Mouse (Mus musculus) heart, embryonic 12.5 days (tissue): ENCODE measurements at regions not wholly inside any gene's neighbourhood (a gene's known extent, or its start where the extent isn't known, plus 50 kb on each side); places are given as distances from the start of the nearest gene placed in this dataset.

Experiments used
- ATAC-seq: fragments of 200-750 bp; cut with Nextera tagmentation; 2 replicates; pipeline ENCODE4 v1.8.0; 2017; ENCODE audit warnings: moderate TSS enrichment, moderate library complexity; ENCODE audit not compliant: insufficient number of reproducible peaks, low FRiP score
- H3K27ac ChIP-seq: fragments of 300-500 bp; sonication (generic); 2 replicates; pipeline ENCODE4 v1.5.1; 2016; ENCODE audit warnings: mild to moderate bottlenecking, moderate library complexity; ENCODE audit not compliant: poor library complexity, severe bottlenecking
- H3K27me3 ChIP-seq: fragments of 300-500 bp; sonication (generic); replicated peaks from 2 replicates; pipeline ENCODE4 v1.6.1; 2016; ENCODE audit warnings: mild to moderate bottlenecking, moderate library complexity
- H3K36me3 ChIP-seq: fragments of 300-500 bp; sonication (generic); 2 replicates; pipeline ENCODE4 v1.6.1; 2016; ENCODE audit warnings: mild to moderate bottlenecking, moderate library complexity
- H3K4me1 ChIP-seq: fragments of 300-500 bp; sonication (generic); replicated peaks from 2 replicates; pipeline ENCODE4 v1.6.1; 2016; ENCODE audit warnings: mild to moderate bottlenecking
- H3K4me2 ChIP-seq: fragments of 300-500 bp; sonication (generic); 2 replicates; pipeline ENCODE4 v1.6.1; 2016; ENCODE audit warnings: mild to moderate bottlenecking, moderate library complexity
- H3K4me3 ChIP-seq: fragments of 300-500 bp; sonication (generic); 2 replicates; pipeline ENCODE4 v1.5.1; 2016; ENCODE audit warnings: mild to moderate bottlenecking
- H3K9ac ChIP-seq: fragments of 300-500 bp; sonication (generic); 2 replicates; pipeline ENCODE4 v1.6.1; 2016; ENCODE audit warnings: mild to moderate bottlenecking, moderate library complexity
- H3K9me3 ChIP-seq: fragments of 300-500 bp; sonication (generic); replicated peaks from 2 replicates; pipeline ENCODE4 v1.6.1; 2016; ENCODE audit warnings: mild to moderate bottlenecking, moderate library complexity
- WGBS: fragments of 180-500 bp; shearing (Covaris S2); methylation state at CpG from one replicate; pipeline ENCODE4 v1.1.7; 2016; 5-methylcytosine and 5-hydroxymethylcytosine counted together

DNA sequence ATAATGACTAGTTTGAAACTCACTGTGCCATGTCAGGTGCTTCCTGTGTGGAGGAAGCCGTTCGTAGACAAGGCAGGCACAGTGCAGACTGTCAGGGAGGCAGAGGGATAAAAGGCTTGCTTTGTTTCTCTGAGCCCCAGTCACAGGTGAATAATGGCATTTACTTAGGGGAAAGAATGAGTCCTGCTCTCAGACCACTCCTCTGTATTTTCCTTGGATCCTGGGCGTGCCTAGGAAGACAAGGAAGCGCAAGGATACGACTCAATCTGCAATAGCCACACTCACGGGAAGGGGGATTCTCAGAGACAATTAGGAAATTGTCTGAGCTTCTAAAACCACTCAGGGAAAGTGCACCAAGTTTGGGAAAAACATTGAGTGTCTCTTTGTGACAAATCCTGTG lies 504.1 kb downstream of the Sox2 start:
- Histone ChIP-seq H3K4me3 (no peak overlapping the region), H3K36me3 (no peaks in the 10 kb centered on the region), H3K27ac (no peak overlapping the region), H3K27me3 (no peaks in the 10 kb centered on the region), H3K9ac (no peak overlapping the region), H3K4me2 (no peak overlapping the region), H3K4me1 (no peaks in the 10 kb centered on the region), H3K9me3 (no peaks in the 10 kb centered on the region)
- WGBS = 57% methylated on average over 6 of the region's 6 CpGs
- ATAC-seq = no peak

DNA sequence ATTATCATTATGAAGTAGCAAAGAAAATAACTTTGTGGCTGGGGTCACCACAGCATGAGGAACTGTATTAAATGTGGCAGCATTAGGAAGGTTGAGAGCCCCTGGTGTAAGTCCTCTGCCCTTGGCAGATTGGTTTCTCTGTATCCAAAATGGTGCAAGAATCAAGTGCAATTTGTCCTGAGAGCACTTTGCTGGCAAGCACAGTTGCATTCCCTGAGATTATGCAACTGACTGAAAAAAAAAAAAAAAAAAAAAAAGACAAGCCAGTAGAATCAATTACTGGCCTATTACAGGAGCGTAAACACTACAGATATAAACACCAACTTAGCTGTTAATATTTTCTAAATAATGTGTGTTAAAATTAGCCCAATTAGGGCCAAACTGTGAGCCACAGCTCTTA lies 518.5 kb downstream of the Sox2 start:
- Histone ChIP-seq H3K9me3 (no peaks in the 10 kb centered on the region), H3K27ac (no peak overlapping the region), H3K4me1 (no peaks in the 10 kb centered on the region), H3K4me2 (no peak overlapping the region), H3K27me3 (no peaks in the 10 kb centered on the region), H3K9ac (no peak overlapping the region), H3K36me3 (no peaks in the 10 kb centered on the region), H3K4me3 (no peak overlapping the region)
- 97% methylated on average over 1 of the region's 1 CpGs for WGBS
- ATAC-seq = no peak

DNA sequence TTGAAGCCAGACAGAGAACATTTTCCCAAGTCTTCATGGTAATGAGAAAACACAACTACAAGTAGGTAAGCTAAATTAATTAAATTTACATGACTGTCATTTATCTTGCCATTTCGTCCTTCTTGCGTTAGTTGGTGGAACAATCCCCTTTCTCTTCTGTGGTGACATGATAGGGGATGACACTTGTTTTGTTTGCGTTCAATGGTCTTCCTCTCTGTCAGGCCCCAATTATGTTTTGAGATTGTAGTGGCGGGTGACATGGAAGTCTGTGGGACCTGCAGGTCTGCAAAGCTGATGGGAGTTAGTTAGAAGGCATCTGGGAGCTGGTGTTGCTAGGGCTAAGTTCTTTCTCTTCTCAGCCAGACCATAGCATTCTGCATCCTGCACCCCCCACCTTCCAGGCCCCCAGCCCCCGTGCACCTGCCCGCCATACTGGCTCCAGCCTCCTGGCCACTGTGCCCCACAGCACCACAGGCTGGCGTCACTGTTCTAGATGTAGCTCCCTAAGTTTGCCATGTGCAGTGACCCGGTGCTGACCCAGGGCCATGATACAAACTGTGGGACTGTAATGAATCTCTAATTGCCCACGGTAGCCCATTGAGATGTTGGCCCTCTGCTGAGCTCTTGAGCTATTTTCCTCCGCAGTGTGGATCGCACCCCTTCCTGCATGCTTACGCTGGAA lies 528.7 kb downstream of the Sox2 start:
- no peak overlapping the region for H3K9ac ChIP-seq
- no peaks in the 10 kb centered on the region for H3K27me3 ChIP-seq
- no peaks in the 10 kb centered on the region for H3K36me3 ChIP-seq
- 82% methylated on average over 12 of the region's 12 CpGs for WGBS
- no peak overlapping the region for H3K27ac ChIP-seq
- no peaks in the 10 kb centered on the region for H3K4me1 ChIP-seq
- no peak overlapping the region for H3K4me3 ChIP-seq
- ATAC-seq = no peak
- H3K9me3 ChIP-seq = 0 out of 2 replicates have a peak, but pooled peaks cover 4% of the 10 kb centered on the region
- H3K4me2 ChIP-seq = no peak overlapping the region

DNA sequence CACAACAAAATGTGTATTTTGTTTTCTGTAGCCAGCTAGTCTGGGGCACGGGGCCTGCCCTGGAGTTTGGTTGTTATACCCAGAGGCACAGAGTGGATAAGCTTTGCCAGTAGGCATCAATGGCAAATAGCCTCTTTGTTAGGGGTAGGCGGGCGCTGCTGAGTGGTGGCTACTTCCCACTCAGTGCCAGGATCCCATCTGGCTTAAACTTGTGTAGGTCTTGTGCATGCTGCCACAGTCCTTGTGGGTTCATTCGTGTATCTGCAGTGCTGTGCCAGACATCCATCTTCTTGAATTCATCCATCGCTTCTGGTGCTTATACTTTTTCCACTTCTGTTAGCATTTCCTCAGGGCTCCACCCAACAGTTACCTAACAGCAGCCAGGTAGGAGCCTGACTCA lies 545.4 kb upstream of the Atp11b start:
- no peak overlapping the region for H3K9ac ChIP-seq
- no peak overlapping the region for H3K4me3 ChIP-seq
- no peaks in the 10 kb centered on the region for H3K36me3 ChIP-seq
- H3K4me2 ChIP-seq = no peak overlapping the region
- no peaks in the 10 kb centered on the region for H3K9me3 ChIP-seq
- 83% methylated on average over 5 of the region's 5 CpGs for WGBS
- no peaks in the 10 kb centered on the region for H3K27me3 ChIP-seq
- ATAC-seq = no peak
- no peak overlapping the region for H3K27ac ChIP-seq
- no peaks in the 10 kb centered on the region for H3K4me1 ChIP-seq

DNA sequence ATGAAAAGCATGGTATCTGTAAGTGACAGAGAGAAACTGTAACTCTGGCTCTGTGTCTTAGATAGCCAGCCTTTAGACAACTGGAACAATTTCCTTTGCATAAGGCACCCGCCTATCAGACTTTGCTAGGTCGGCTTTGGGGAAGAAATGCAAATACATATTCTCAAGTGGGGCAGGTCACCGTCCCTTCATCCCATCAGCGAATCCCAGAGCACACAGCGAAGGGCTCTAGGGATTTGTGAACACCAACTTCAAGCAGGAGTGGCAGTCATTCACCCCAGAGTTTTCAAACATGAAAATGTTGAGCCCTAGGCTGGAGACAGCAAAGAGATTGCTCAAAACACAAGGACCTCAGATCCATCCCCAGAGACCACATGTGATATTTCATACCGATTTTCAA lies 534.5 kb upstream of the Atp11b start:
- no peak overlapping the region for H3K4me2 ChIP-seq
- 76% methylated on average over 6 of the region's 6 CpGs for WGBS
- H3K4me1 ChIP-seq = no peaks in the 10 kb centered on the region
- no peak overlapping the region for H3K9ac ChIP-seq
- no peak for ATAC-seq
- H3K27me3 ChIP-seq = no peaks in the 10 kb centered on the region
- no peak overlapping the region for H3K4me3 ChIP-seq
- H3K27ac ChIP-seq = no peak overlapping the region
- H3K36me3 ChIP-seq = no peaks in the 10 kb centered on the region
- no peaks in the 10 kb centered on the region for H3K9me3 ChIP-seq

DNA sequence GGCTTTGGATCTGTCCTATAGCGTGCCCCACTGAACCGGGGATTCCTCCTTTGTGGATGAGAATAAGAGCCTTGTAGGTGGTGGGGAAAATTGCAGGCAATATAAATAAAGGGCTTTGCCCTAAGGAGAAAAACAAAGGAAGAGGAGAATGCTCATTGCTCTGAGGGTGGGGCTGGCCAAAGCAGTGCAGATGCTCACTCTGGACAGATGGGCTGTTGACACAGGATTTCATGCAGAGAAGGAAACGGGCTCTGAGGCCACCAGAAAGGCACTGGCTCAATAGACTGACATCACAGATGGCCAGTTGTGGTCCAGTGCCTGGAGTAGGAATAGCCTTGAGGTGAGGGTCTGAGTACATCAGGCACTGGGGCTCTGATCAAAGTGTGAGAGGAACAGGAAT lies 532.7 kb upstream of the Atp11b start:
- WGBS = 70% methylated on average over 3 of the region's 3 CpGs
- H3K9me3 ChIP-seq = peaks cover 3% of the 10 kb centered on the region; the same call in 1 of the 2 replicates
- no peak for ATAC-seq

DNA sequence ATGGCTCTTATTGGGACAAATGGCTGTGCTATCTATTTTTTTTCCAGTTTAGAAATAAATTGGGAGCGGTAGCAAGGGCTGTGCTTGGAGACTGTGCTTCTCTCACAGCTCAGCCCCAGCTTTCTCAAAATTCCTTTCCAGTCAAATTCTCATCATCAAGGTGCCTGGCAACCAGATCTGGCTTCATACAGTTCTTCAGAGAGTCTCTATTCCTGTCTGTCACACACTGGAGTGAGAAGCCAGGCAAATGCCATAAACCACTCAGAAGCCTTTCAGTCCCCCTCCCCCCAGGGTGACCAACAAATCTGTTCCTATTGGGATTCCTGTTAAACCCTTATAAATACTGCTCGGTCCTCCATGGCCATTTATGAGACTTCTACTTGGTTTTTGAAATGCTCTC lies 531.7 kb upstream of the Atp11b start:
- Histone ChIP-seq H3K27me3 (no peaks in the 10 kb centered on the region), H3K4me1 (no peaks in the 10 kb centered on the region), H3K4me3 (no peak overlapping the region), H3K9ac (no peak overlapping the region), H3K27ac (no peak overlapping the region), H3K9me3 (peaks cover 3% of the 10 kb centered on the region; the same call in 1 of the 2 replicates), H3K4me2 (no peak overlapping the region), H3K36me3 (no peaks in the 10 kb centered on the region)
- WGBS = 61% methylated on average over 2 of the region's 2 CpGs
- no peak for ATAC-seq

More for the DNA sequence above, 532.7 kb upstream of the Atp11b start:
- Histone ChIP-seq H3K27ac (no peak overlapping the region), H3K9ac (no peak overlapping the region), H3K4me3 (no peak overlapping the region), H3K36me3 (no peaks in the 10 kb centered on the region), H3K4me2 (no peak overlapping the region), H3K27me3 (no peaks in the 10 kb centered on the region), H3K4me1 (no peaks in the 10 kb centered on the region)

DNA sequence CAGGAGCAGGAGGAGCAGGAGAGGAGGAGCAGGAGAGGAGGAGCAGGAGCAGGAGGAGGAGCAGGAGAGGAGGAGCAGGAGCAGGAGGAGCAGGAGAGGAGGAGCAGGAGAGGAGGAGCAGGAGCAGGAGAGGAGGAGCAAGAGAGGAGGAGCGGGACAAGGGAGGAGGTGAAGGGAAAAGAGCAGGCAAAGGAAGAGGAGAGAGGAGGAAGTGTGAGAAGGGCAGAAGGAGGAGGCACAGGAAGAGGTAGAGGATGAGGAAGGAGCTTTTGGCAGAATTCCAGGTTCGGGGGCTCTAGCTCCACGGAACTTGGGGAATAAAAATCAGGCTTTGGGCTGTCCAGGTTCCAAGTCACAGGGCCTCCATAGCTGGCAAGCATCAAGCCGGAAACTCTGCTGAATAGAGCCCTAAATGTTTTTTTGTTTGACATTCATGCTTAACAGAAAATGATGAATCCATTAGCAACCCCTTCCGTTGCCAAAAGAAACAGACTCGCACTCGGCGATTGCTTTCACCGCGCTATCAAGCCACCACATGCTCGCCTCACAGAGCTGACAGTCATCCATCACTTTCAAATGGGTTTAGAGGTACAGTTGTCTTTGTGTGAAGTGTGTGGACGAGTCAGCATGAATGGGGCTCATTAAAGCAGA lies 528.7 kb upstream of the Atp11b start:
- Histone ChIP-seq H3K9ac (no peak overlapping the region), H3K9me3 (peaks cover 3% of the 10 kb centered on the region; the same call in 1 of the 2 replicates), H3K27me3 (no peaks in the 10 kb centered on the region), H3K27ac (peak overlapping the region; percentile 60), H3K4me2 (peak overlapping the region; percentile 41), H3K4me3 (0 out of 2 replicates have a peak overlapping the region, but pooled peaks have one; percentile 12), H3K36me3 (no peaks in the 10 kb centered on the region), H3K4me1 (no peaks in the 10 kb centered on the region)
- ATAC-seq = peak; percentile 55; the same call in 1 of the 2 replicates
- WGBS = 24% methylated on average over 12 of the region's 12 CpGs

DNA sequence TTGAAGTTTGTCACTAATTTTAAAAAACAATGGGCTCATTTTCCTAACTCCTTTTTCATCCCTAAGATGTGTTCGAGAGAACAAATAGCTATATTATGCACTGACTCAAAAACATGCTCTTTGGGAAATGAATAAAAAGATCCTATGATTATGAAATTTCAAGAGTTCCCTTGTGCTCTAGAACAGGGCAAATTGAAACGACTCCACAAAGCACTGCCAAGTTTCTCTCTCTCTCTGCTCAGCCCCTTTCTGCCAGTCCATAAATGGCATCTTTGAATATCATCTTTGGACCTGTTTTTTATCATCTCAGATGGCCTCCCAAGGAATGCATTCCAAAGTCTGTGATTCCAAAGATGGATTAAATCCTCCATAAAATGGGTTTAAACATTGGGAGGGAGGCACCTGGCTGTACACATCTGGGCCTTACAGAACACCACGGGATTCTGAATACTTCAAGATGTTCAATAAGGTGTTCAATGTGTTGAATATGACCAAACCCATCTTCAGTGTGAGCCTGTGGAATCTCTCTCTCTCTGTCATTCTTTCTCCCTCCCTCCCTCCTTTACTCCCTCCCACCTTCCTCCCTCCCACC lies 528.0 kb upstream of the Atp11b start:
- H3K9ac ChIP-seq = no peak overlapping the region
- H3K27ac ChIP-seq = no peak overlapping the region
- peaks cover 3% of the 10 kb centered on the region; the same call in 1 of the 2 replicates for H3K9me3 ChIP-seq
- H3K36me3 ChIP-seq = no peaks in the 10 kb centered on the region
- WGBS = 64% methylated on average over 3 of the region's 3 CpGs
- H3K4me1 ChIP-seq = no peaks in the 10 kb centered on the region
- no peak overlapping the region for H3K4me2 ChIP-seq
- H3K27me3 ChIP-seq = no peaks in the 10 kb centered on the region
- no peak for ATAC-seq
- no peak overlapping the region for H3K4me3 ChIP-seq

DNA sequence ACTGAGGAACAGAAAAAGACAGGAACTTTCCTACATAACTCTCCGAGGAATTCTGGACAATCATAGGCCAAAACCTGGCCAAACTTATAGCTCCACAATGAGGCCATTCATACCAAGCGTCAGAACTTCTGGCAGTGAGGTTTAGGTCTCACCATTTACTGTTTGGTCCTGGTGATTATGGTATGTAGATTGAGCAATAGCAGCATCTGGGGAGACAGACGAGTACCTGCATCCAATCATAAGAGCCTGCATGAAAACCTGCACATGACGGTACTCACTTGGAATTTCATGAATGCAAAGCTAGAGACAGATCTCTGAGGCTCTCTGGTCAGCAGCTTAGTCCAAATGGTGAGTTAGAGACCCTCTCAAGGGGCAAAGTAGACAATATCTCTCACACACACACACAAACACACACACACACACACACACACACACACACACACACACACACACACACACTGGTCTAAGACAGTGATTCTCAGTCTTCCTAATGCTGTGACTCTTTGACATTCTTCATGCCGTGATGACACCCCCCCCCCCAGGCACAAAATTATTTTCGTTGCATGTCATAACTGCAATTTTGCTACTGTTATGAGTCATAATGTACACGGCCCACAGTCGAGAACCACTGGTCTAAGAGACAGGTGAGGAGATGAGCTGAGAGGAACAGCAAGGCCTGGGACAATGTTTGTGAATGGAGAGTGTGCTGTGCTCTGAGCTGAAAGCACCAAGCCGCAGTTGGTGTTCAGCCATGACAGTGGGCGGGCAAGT lies 522.6 kb upstream of the Atp11b start:
- H3K4me1 ChIP-seq = peaks cover 4% of the 10 kb centered on the region; the same call in 1 of the 2 replicates
- no peaks in the 10 kb centered on the region for H3K27me3 ChIP-seq
- no peak overlapping the region for H3K27ac ChIP-seq
- no peaks in the 10 kb centered on the region for H3K36me3 ChIP-seq
- no peaks in the 10 kb centered on the region for H3K9me3 ChIP-seq
- no peak overlapping the region for H3K4me3 ChIP-seq
- no peak for ATAC-seq
- no peak overlapping the region for H3K4me2 ChIP-seq
- 67% methylated on average over 10 of the region's 10 CpGs for WGBS
- H3K9ac ChIP-seq = no peak overlapping the region

DNA sequence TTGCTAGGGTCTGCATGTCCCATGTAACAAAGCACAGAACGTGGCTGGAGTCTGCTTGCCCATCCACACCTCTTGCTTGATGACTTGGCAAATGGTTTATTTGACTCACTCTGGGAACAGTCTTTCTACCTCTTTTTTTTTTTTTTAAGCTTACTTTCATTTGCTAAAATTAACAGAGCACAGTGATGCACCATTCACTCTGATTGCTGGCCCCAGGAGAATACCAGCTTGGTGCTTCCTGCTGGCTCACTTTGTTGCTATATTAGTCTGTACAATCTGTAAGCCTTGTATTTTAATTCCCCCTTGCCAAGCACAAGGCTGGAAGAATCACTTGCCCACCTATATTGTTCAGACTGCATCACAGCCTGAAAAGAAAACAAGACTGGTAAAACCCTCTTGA lies 521.4 kb upstream of the Atp11b start:
- Histone ChIP-seq H3K4me3 (no peak overlapping the region), H3K36me3 (no peaks in the 10 kb centered on the region), H3K9me3 (no peaks in the 10 kb centered on the region), H3K27me3 (no peaks in the 10 kb centered on the region), H3K9ac (no peak overlapping the region), H3K4me2 (no peak overlapping the region), H3K27ac (no peak overlapping the region), H3K4me1 (peaks cover 4% of the 10 kb centered on the region; the same call in 1 of the 2 replicates)
- 47% methylated on average over 1 of the region's 1 CpGs for WGBS
- ATAC-seq = no peak
